Mouse (Mus musculus): Measurements from ENCODE around the gene Peli3. TPM values are rescaled to one million over a fixed set of nuclear protein-coding genes. Genes with fewer than 3 reads are reported as not detected.

Gene Peli3
- polyA plus RNA-seq, 1 experiment from 2014 or later, result 2.1 TPM

- no peaks in the 10 kb centered on the region for H3K27me3 ChIP-seq (ENCODE audit: low read depth, poor library complexity, severe bottlenecking)
- no peaks in the 10 kb centered on the region for H3K4me1 ChIP-seq
- H3K27ac ChIP-seq, result no peak overlapping the region
- DNase-seq (ENCODE audit: low spot score), result no peak
- 86% methylated on average over 3 of the region's 3 CpGs for WGBS
- no peaks in the 10 kb centered on the region for H3K9me3 ChIP-seq (replicated peaks)
- no peak overlapping the region for H3K4me3 ChIP-seq
- H3K36me3 ChIP-seq, result peaks cover 19% of the 10 kb centered on the region
Measured at GRCm38 (mm10) chr19:4899888-4900287, 43.0 kb downstream of the Peli3 start.

GRCm38 (mm10) chr19:4898972-4899371, 44.0 kb downstream of the Peli3 start:
- Histone ChIP-seq H3K27me3 (ENCODE audit: low read depth, poor library complexity, severe bottlenecking) (no peaks in the 10 kb centered on the region), H3K36me3 (peaks cover 19% of the 10 kb centered on the region), H3K9me3 (replicated peaks) (no peaks in the 10 kb centered on the region), H3K27ac (no peak overlapping the region), H3K4me3 (no peak overlapping the region), H3K4me1 (no peaks in the 10 kb centered on the region)
- no peak for DNase-seq (ENCODE audit: low spot score)
- WGBS, result 77% methylated on average over 9 of the region's 9 CpGs

GRCm38 (mm10) chr19:4896780-4897520, 46.0 kb downstream of the Peli3 start:
- WGBS, result 46% methylated on average over 21 of the region's 21 CpGs
- no peaks in the 10 kb centered on the region for H3K4me1 ChIP-seq
- no peaks in the 10 kb centered on the region for H3K9me3 ChIP-seq (replicated peaks)
- H3K27ac ChIP-seq, result no peak overlapping the region
- H3K4me3 ChIP-seq, result no peak overlapping the region
- H3K36me3 ChIP-seq, result peaks cover 7% of the 10 kb centered on the region
- DNase-seq (ENCODE audit: low spot score), result no peak
- H3K27me3 ChIP-seq (ENCODE audit: low read depth, poor library complexity, severe bottlenecking), result no peaks in the 10 kb centered on the region

DNA sequence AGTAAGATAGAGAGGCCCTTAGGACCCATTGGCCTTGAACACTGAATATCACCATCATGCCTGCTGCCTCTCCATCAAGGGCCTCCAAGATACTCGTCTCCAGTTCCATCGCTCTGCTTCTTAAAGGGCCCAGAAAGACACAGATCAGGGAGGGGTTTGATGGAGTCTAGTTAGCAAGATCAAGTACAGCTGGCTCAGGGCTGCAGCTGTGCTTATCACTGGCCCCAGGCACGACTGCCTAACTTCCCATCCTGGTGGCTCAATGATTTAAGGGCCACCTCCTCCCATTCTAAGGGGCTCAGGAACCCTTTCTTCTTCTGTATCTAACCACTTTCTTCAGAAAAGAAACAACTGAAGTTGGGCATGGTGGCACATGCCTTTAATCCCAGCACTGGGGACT, 51.1 kb downstream of the Peli3 start:
- H3K4me3 ChIP-seq, result no peak overlapping the region
- H3K27me3 ChIP-seq (ENCODE audit: low read depth, poor library complexity, severe bottlenecking), result no peaks in the 10 kb centered on the region
- no peaks in the 10 kb centered on the region for H3K9me3 ChIP-seq (replicated peaks)
- no peaks in the 10 kb centered on the region for H3K4me1 ChIP-seq
- 83% methylated on average over 3 of the region's 3 CpGs for WGBS
- H3K36me3 ChIP-seq, result peaks cover 16% of the 10 kb centered on the region
- no peak for DNase-seq (ENCODE audit: low spot score)
- H3K27ac ChIP-seq, result no peak overlapping the region

DNA sequence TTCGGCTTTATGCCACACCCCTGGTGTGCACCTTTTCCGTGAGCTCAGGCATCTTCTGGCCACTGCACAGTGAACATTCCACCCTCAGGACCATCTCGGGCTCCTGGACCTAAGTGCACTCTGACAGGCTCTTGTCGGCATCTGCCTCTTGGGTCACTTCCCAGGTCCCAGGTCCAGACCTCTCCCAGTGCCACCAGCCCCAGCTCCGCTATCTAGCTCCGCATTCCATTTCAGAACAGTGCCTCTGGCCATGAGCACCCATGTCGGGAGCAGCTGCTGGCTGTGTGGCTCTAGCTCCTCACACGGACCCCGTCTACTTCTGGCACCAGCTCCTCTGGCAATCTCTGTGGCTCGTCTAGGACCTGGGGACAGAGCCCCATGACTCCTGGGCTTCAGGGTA, 53.1 kb downstream of the Peli3 start:
- 84% methylated on average over 10 of the region's 10 CpGs for WGBS
- H3K27ac ChIP-seq, result no peak overlapping the region
- H3K9me3 ChIP-seq (replicated peaks), result no peaks in the 10 kb centered on the region
- H3K27me3 ChIP-seq (ENCODE audit: low read depth, poor library complexity, severe bottlenecking), result no peaks in the 10 kb centered on the region
- H3K36me3 ChIP-seq, result peaks cover 16% of the 10 kb centered on the region
- no peak overlapping the region for H3K4me3 ChIP-seq
- DNase-seq (ENCODE audit: low spot score), result no peak
- H3K4me1 ChIP-seq, result no peaks in the 10 kb centered on the region

DNA sequence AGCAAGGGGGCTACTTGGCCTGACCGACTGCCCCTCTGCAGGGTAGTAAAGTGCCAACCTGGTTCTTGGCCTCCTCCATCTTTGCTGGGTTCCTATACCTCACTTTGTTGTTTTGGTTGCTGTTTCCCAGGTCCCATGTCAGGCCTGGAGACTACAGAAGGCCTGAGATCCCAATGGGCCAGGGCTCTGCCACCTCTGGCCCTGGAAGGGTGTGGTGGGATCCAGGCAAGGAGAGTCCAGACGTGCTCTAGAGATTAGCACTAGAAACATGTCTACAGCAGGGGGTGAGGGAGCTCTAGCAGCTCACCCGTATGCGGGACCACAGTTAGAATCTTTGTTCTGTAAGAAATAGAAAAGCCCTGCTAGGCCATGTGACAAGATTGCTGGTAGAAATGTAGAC, 59.0 kb downstream of the Peli3 start:
- Histone ChIP-seq H3K4me1 (peaks cover 8% of the 10 kb centered on the region), H3K9me3 (replicated peaks) (no peaks in the 10 kb centered on the region), H3K4me3 (no peak overlapping the region), H3K27ac (no peak overlapping the region), H3K36me3 (no peaks in the 10 kb centered on the region), H3K27me3 (ENCODE audit: low read depth, poor library complexity, severe bottlenecking) (no peaks in the 10 kb centered on the region)
- no peak for DNase-seq (ENCODE audit: low spot score)
- 83% methylated on average over 4 of the region's 4 CpGs for WGBS

Other genes starting within 250 kb of the Peli3 start
- gene Gm960, start 244.5 kb downstream of the Peli3 start, polyA plus RNA-seq (2016; fragmentation: Nextera tagmentation; extraction: Ambion mirVana), result 1.5 and 4.5 TPM in 2 replicates
- 3.4 and 4.2 TPM in 2 replicates for gene Sptbn2, start 232.0 kb downstream of the Peli3 start, polyA plus RNA-seq (2016; fragmentation: Nextera tagmentation; extraction: Ambion mirVana)
- 87.3 and 113 TPM in 2 replicates for gene Rbm4b, start 186.6 kb downstream of the Peli3 start, polyA plus RNA-seq (2016; fragmentation: Nextera tagmentation; extraction: Ambion mirVana)
- gene Rbm4, start 149.2 kb downstream of the Peli3 start, polyA plus RNA-seq (2016; fragmentation: Nextera tagmentation; extraction: Ambion mirVana), result 91.5 and 108 TPM in 2 replicates
- gene Gm21992, start 131.5 kb downstream of the Peli3 start, polyA plus RNA-seq (2016; fragmentation: Nextera tagmentation; extraction: Ambion mirVana), result 32.7 and 33.8 TPM in 2 replicates
- 134 TPM in 2 replicates for gene Rbm14, start 131.5 kb downstream of the Peli3 start, polyA plus RNA-seq (2016; fragmentation: Nextera tagmentation; extraction: Ambion mirVana)
- 48.9 and 55.3 TPM in 2 replicates for gene Ccs, start 103.8 kb downstream of the Peli3 start, polyA plus RNA-seq (2016; fragmentation: Nextera tagmentation; extraction: Ambion mirVana)
- gene Ccdc87, start 103.8 kb downstream of the Peli3 start, polyA plus RNA-seq (2016; fragmentation: Nextera tagmentation; extraction: Ambion mirVana), result not detected in 2 replicates
- 13.3 and 18.5 TPM in 2 replicates for gene Ctsf, start 88.0 kb downstream of the Peli3 start, polyA plus RNA-seq (2016; fragmentation: Nextera tagmentation; extraction: Ambion mirVana)
- gene Actn3, start 65.2 kb downstream of the Peli3 start, polyA plus RNA-seq (2016; fragmentation: Nextera tagmentation; extraction: Ambion mirVana), result 1.6 and 2.7 TPM in 2 replicates
- 7.0 and 8.5 TPM in 2 replicates for gene Zdhhc24, start 64.5 kb downstream of the Peli3 start, polyA plus RNA-seq (2016; fragmentation: Nextera tagmentation; extraction: Ambion mirVana)
- 5.1 and 9.0 TPM in 2 replicates for gene Bbs1, start 36.5 kb downstream of the Peli3 start, polyA plus RNA-seq (2016; fragmentation: Nextera tagmentation; extraction: Ambion mirVana)
- 196 and 198 TPM in 2 replicates for gene Dpp3, start 14.8 kb downstream of the Peli3 start, polyA plus RNA-seq (2016; fragmentation: Nextera tagmentation; extraction: Ambion mirVana)
- 161 and 187 TPM in 2 replicates for gene Mrpl11, start 19.0 kb upstream of the Peli3 start, polyA plus RNA-seq (2016; fragmentation: Nextera tagmentation; extraction: Ambion mirVana)
- gene Npas4, start 47.2 kb upstream of the Peli3 start, polyA plus RNA-seq (2016; fragmentation: Nextera tagmentation; extraction: Ambion mirVana), result not detected in 2 replicates
- gene Slc29a2, start 80.7 kb upstream of the Peli3 start, polyA plus RNA-seq (2016; fragmentation: Nextera tagmentation; extraction: Ambion mirVana), result 7.3 and 8.6 TPM in 2 replicates
- gene B4gat1, start 95.7 kb upstream of the Peli3 start, polyA plus RNA-seq (2016; fragmentation: Nextera tagmentation; extraction: Ambion mirVana), result 35.5 and 35.6 TPM in 2 replicates
- gene AC124502.3, start 95.8 kb upstream of the Peli3 start, polyA plus RNA-seq (2016; fragmentation: Nextera tagmentation; extraction: Ambion mirVana), result 1.8 and 3.1 TPM in 2 replicates
- gene Brms1, start 98.2 kb upstream of the Peli3 start, polyA plus RNA-seq (2016; fragmentation: Nextera tagmentation; extraction: Ambion mirVana), result 74.6 and 84.6 TPM in 2 replicates
- gene Rin1, start 107.4 kb upstream of the Peli3 start, polyA plus RNA-seq (2016; fragmentation: Nextera tagmentation; extraction: Ambion mirVana), result 3.1 and 3.5 TPM in 2 replicates
- 37.1 and 42.5 TPM in 2 replicates for gene Cd248, start 125.0 kb upstream of the Peli3 start, polyA plus RNA-seq (2016; fragmentation: Nextera tagmentation; extraction: Ambion mirVana)
- gene Tmem151a, start 142.4 kb upstream of the Peli3 start, polyA plus RNA-seq (2016; fragmentation: Nextera tagmentation; extraction: Ambion mirVana), result 2.4 and 2.5 TPM in 2 replicates
- 65.4 and 78.0 TPM in 2 replicates for gene Yif1a, start 145.4 kb upstream of the Peli3 start, polyA plus RNA-seq (2016; fragmentation: Nextera tagmentation; extraction: Ambion mirVana)
- 20.2 and 28.1 TPM in 2 replicates for gene Cnih2, start 155.4 kb upstream of the Peli3 start, polyA plus RNA-seq (2016; fragmentation: Nextera tagmentation; extraction: Ambion mirVana)
- gene Rab1b, start 163.9 kb upstream of the Peli3 start, polyA plus RNA-seq (2016; fragmentation: Nextera tagmentation; extraction: Ambion mirVana), result 276 and 296 TPM in 2 replicates
- gene Klc2, start 175.4 kb upstream of the Peli3 start, polyA plus RNA-seq (2016; fragmentation: Nextera tagmentation; extraction: Ambion mirVana), result 28.2 and 30.6 TPM in 2 replicates

Measured in limb, embryonic 10.5 days (tissue).